Mouse (Mus musculus): Measurements from ENCODE around the gene Lingo2. TPM values are rescaled to one million over a fixed set of nuclear protein-coding genes. Genes with fewer than 3 reads are reported as not detected.

The Lingo2 gene
- polyA plus RNA-seq, 1 experiment from 2014 or later, result 9.9 TPM

MicroRNA genes within 50 kb of the gene (microRNA counts, 519-probe panel; counts per million panel counts)
- microRNA mmu-miR-873 (177 counts per million, percentile 53 among the panel's probes with 10 or more counts), microRNA mmu-miR-876-3p (177 counts per million, percentile 53 among the panel's probes with 10 or more counts), microRNA mmu-miR-876-5p (177 counts per million, percentile 53 among the panel's probes with 10 or more counts)

Small RNAs within 50 kb of the gene (microRNA-seq; reads per million reads assigned to microRNA genes)
- not detected for gene Mir873a
- not detected for gene Mir873b
- not detected for gene Mir876
